Mouse (Mus musculus): Measurements from ENCODE around the gene Luc7l2. TPM values are rescaled to one million over a fixed set of nuclear protein-coding genes. Genes with fewer than 3 reads are reported as not detected.

Luc7l2 gene
- polyA plus RNA-seq, 1 experiment from 2014 or later, result 43.1 TPM

DNA sequence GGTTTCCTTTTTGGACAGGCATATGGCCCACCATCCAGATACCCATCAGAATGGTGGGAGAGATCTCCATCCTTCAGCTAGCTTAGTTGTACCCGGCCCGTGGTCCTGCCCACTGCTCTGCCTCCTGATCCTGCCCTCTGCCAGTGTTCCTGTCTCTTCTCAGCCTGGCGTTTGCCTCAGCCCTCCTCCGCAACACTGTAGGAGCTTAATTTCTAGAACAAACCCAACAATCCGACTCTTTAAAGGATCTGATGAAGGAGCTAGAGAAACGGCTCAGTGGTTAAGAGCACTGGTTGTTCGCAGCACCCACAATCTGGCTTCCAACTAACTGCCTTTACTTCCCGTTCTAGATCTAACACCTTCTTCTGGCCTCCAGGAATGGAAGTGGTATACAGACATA is 83.3 kb downstream of the Luc7l2 start:
- no peak overlapping the region for H3K4me3 ChIP-seq (ENCODE audit: low read depth, low read length)
- ATAC-seq (ENCODE audit: low read depth), result no peak
- no peak overlapping the region for H3K4me2 ChIP-seq (ENCODE audit: low read depth, low read length)
- H3K36me3 ChIP-seq (ENCODE audit: control insufficient read depth, insufficient read depth, low read length), result no peaks in the 10 kb centered on the region
- H3K4me1 ChIP-seq (ENCODE audit: control insufficient read depth, insufficient read depth, low read length), result no peaks in the 10 kb centered on the region
- no peaks in the 10 kb centered on the region for H3K9me3 ChIP-seq (ENCODE audit: control insufficient read depth, low read length)
- H3K27me3 ChIP-seq (replicated peaks; ENCODE audit: control insufficient read depth, insufficient read depth, low read length), result peaks cover 59% of the 10 kb centered on the region
- 82% methylated on average over 8 of the region's 8 CpGs for WGBS
- no peak for DNase-seq (ENCODE audit: low spot score)
- no peak overlapping the region for H3K27ac ChIP-seq (replicated peaks; ENCODE audit: low read depth, low read length)
- no peak overlapping the region for H3K9ac ChIP-seq (ENCODE audit: low read depth, low read length)

DNA sequence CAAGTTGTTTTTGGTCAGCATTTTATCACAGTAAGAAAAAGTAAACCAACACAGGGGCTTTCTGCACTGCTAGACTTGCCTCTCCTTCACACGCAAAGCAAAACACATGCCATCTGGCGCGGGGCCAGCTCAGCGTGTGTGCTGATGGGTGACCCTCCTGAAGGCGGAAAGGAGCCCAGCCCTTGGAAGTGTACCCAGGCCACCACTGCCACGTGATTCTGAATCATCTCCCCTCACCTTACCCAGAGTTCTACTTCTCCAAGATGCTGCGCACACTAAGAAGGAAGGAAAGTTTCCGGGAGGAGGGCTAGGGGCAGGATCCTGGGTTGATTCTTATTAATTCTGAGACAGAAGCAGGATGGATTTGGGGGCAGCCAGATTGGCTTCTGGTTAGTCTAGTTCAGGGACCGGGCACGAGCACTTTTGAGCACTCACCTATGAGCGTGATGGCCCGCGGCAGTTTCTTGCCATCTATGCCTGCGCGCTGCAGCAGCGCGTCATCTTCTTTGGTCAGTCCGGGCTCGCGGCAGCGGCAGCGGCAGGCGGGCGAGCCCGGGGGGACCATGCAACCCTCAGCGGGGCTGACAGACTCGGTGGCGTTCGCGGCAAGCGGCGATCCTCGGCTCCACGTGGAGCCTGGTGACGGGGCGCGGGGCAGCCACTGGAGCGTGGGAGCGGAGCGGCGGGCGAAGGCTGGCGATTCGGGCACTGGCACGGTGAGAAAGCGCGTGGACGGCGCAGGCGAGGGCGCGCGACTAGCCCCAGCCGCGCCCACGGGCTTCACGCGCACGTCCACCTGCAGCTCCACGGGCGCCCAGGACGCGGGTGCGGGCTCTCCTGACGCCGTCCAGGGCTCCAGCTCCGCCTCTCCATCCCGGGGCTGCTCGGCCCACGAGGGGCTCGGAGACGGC is 85.1 kb downstream of the Luc7l2 start:
- Histone ChIP-seq H3K4me1 (ENCODE audit: control insufficient read depth, insufficient read depth, low read length) (peaks cover 3% of the 10 kb centered on the region; the same call in 1 of the 2 replicates), H3K9me3 (ENCODE audit: control insufficient read depth, low read length) (no peaks in the 10 kb centered on the region), H3K36me3 (ENCODE audit: control insufficient read depth, insufficient read depth, low read length) (no peaks in the 10 kb centered on the region), H3K27ac (replicated peaks; ENCODE audit: low read depth, low read length) (no peak overlapping the region), H3K4me2 (ENCODE audit: low read depth, low read length) (peak overlapping the region; percentile 99), H3K9ac (ENCODE audit: low read depth, low read length) (peak overlapping the region; percentile 58), H3K27me3 (replicated peaks; ENCODE audit: control insufficient read depth, insufficient read depth, low read length) (peaks cover 76% of the 10 kb centered on the region), H3K4me3 (ENCODE audit: low read depth, low read length) (peak overlapping the region; percentile 58)
- WGBS, result under 1% methylated on average over 24 of the region's 72 CpGs
- DNase-seq (ENCODE audit: low spot score) (peak; percentile 67), ATAC-seq (ENCODE audit: low read depth) (peak; percentile 73)

DNA sequence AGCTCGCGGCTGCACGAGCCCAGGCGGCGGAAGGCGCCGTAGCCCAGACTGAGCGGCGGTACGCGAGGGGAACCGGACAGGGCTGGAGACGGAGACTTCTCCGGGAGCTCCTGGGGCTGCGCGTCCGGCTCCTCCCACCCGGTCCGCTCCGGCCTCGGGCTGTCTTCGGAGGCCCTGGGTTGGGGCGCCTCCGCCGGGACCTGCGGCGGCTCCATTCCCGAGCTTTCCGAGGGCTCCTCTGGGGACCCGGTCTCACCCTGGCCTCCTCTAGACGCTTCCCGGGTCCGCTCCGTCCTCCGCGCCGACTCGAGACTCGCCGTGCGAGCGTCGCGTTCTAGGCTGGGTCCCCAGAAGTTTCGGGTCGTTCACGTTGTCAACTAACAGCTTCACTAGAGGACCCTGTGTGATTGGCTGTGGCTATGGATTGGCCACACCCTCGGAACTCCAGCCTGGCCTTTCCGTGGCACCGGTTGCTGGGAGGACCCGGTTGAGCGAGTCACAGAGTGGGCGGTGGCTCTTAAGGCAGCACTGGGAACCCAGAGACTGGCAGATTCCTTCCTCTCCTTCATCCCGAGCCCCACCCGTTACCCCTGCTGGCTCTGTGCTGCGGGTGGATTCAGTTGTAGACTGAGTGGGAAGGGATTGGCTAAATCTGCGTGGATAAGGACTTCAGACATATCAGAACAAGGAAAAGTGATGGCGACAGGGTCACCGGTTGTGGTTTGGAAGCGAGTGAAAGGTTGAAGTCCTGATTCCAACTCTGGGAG is 85.9 kb downstream of the Luc7l2 start, which contains the start of gene Klrg2:
Gene Klrg2 (minus strand): TSS at position 391 of the 767 bp plus-strand sequence.
- H3K4me2 ChIP-seq (ENCODE audit: low read depth, low read length), result peak within 1 kb of the TSS; percentile 99
- peaks cover 76% of the 10 kb centered on the region for H3K27me3 ChIP-seq (replicated peaks; ENCODE audit: control insufficient read depth, insufficient read depth, low read length)
- H3K4me3 ChIP-seq (ENCODE audit: low read depth, low read length), result peak within 1 kb of the TSS; percentile 58
- H3K27ac ChIP-seq (replicated peaks; ENCODE audit: low read depth, low read length), result no peak within 1 kb of the TSS
- H3K4me1 ChIP-seq (ENCODE audit: control insufficient read depth, insufficient read depth, low read length), result peaks cover 7% of the 10 kb centered on the region
- H3K9me3 ChIP-seq (ENCODE audit: control insufficient read depth, low read length), result no peaks in the 10 kb centered on the region
- peak; percentile 80 for DNase-seq (ENCODE audit: low spot score)
- 2% methylated on average over 40 of the region's 60 CpGs for WGBS
- H3K9ac ChIP-seq (ENCODE audit: low read depth, low read length), result peak within 1 kb of the TSS; percentile 58
- peak; percentile 84 for ATAC-seq (ENCODE audit: low read depth)
- H3K36me3 ChIP-seq (ENCODE audit: control insufficient read depth, insufficient read depth, low read length), result no peaks in the 10 kb centered on the region

DNA sequence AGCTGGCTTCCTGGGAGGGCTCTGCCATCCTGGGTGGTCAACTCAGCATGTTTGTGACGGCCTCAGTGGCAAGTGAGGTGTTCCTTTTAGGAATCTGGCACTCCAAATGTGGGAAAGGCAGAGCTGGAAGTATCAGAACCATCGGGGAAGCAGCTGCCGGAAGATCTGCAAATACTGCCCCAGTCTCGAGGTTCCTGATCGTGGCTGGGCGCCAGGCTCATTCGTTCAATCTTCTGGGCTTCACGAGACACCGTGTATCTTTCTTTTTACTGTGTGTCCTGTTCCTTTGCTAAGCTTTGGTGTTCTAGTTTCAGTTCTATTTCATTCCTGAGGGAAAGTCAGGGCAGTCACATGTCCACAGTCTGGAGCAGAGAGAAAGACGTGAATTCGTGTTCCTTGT is 89.3 kb downstream of the Luc7l2 start:
- 74% methylated on average over 11 of the region's 11 CpGs for WGBS
- Histone ChIP-seq H3K9me3 (ENCODE audit: control insufficient read depth, low read length) (no peaks in the 10 kb centered on the region), H3K27ac (replicated peaks; ENCODE audit: low read depth, low read length) (no peak overlapping the region), H3K36me3 (ENCODE audit: control insufficient read depth, insufficient read depth, low read length) (no peaks in the 10 kb centered on the region), H3K4me2 (ENCODE audit: low read depth, low read length) (no peak overlapping the region), H3K4me1 (ENCODE audit: control insufficient read depth, insufficient read depth, low read length) (peaks cover 7% of the 10 kb centered on the region), H3K9ac (ENCODE audit: low read depth, low read length) (no peak overlapping the region), H3K4me3 (ENCODE audit: low read depth, low read length) (no peak overlapping the region), H3K27me3 (replicated peaks; ENCODE audit: control insufficient read depth, insufficient read depth, low read length) (peaks cover 54% of the 10 kb centered on the region)
- no peak for DNase-seq (ENCODE audit: low spot score)
- ATAC-seq (ENCODE audit: low read depth), result no peak

DNA sequence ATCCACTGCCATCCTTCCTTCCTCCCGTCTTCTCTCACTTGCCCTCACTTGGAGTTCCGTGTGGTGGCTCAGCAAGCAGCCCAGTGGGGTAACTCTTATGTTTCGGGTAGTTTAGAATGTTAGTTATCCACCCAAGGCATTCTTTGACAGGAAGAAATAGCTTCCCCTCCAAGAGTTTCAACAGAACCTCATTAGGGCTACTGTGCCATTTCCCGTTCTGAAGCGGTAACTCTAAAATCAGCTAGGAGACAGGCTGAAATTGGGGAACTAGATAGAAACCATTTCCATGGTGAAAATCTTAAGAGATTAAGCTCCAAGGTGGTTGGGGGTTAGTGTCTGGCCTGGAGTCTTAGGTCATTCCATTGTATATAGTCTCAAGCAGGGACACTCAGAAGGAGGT is 90.1 kb downstream of the Luc7l2 start:
- ATAC-seq (ENCODE audit: low read depth) (no peak), DNase-seq (ENCODE audit: low spot score) (no peak)
- Histone ChIP-seq H3K27ac (replicated peaks; ENCODE audit: low read depth, low read length) (no peak overlapping the region), H3K36me3 (ENCODE audit: control insufficient read depth, insufficient read depth, low read length) (no peaks in the 10 kb centered on the region), H3K4me3 (ENCODE audit: low read depth, low read length) (no peak overlapping the region), H3K9ac (ENCODE audit: low read depth, low read length) (no peak overlapping the region), H3K4me1 (ENCODE audit: control insufficient read depth, insufficient read depth, low read length) (peaks cover 7% of the 10 kb centered on the region), H3K27me3 (replicated peaks; ENCODE audit: control insufficient read depth, insufficient read depth, low read length) (peaks cover 45% of the 10 kb centered on the region), H3K4me2 (ENCODE audit: low read depth, low read length) (no peak overlapping the region), H3K9me3 (ENCODE audit: control insufficient read depth, low read length) (no peaks in the 10 kb centered on the region)
- WGBS, result 66% methylated on average over 5 of the region's 5 CpGs

DNA sequence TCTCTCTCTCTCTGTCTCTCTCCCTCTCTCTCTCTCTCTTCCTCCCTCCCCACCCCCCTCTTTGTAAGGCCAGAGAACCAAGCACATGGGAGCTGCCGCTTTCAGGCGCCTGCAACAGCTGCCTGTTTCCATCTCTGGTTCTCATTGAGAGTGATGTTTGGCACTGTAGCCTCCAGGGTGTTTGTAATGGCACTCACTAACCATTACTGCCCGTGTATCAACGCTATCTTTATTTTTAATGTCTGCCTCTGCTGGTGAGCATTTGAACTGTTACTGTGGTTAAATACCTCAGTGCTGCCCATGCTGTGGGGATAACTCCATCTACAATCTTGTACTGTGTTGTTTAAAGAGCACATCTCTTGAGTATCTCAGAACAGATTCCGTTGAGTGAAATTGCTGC is 90.5 kb downstream of the Luc7l2 start:
- Histone ChIP-seq H3K27me3 (replicated peaks; ENCODE audit: control insufficient read depth, insufficient read depth, low read length) (peaks cover 41% of the 10 kb centered on the region), H3K4me2 (ENCODE audit: low read depth, low read length) (no peak overlapping the region), H3K36me3 (ENCODE audit: control insufficient read depth, insufficient read depth, low read length) (no peaks in the 10 kb centered on the region), H3K9me3 (ENCODE audit: control insufficient read depth, low read length) (no peaks in the 10 kb centered on the region), H3K27ac (replicated peaks; ENCODE audit: low read depth, low read length) (no peak overlapping the region), H3K9ac (ENCODE audit: low read depth, low read length) (no peak overlapping the region), H3K4me3 (ENCODE audit: low read depth, low read length) (no peak overlapping the region), H3K4me1 (ENCODE audit: control insufficient read depth, insufficient read depth, low read length) (peaks cover 7% of the 10 kb centered on the region)
- ATAC-seq (ENCODE audit: low read depth), result no peak
- 34% methylated on average over 5 of the region's 5 CpGs for WGBS
- DNase-seq (ENCODE audit: low spot score), result no peak

DNA sequence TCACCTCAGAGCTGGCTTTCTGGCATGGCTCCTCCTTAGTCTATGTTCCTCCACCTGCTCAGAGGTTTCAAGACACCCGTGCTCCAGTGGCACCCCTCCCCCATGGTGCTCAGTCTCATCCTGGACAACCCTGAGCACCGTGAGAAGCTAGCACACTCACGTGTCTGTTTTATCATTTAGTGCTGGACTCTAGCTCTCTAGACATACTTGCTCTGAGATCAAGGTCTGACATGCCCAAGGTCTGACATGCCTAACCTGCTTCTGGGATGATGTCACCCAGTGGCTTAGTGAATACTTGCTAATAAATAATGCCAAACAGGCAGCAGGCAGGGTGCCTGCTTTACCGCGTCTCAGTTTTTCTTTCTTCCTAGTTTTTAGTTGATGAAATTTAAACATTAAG is 91.5 kb downstream of the Luc7l2 start:
- WGBS, result 74% methylated on average over 5 of the region's 5 CpGs
- ATAC-seq (ENCODE audit: low read depth), result no peak
- no peak overlapping the region for H3K4me3 ChIP-seq (ENCODE audit: low read depth, low read length)
- H3K36me3 ChIP-seq (ENCODE audit: control insufficient read depth, insufficient read depth, low read length), result no peaks in the 10 kb centered on the region
- H3K4me2 ChIP-seq (ENCODE audit: low read depth, low read length), result no peak overlapping the region
- H3K27me3 ChIP-seq (replicated peaks; ENCODE audit: control insufficient read depth, insufficient read depth, low read length), result peaks cover 32% of the 10 kb centered on the region
- no peak overlapping the region for H3K27ac ChIP-seq (replicated peaks; ENCODE audit: low read depth, low read length)
- H3K9me3 ChIP-seq (ENCODE audit: control insufficient read depth, low read length), result no peaks in the 10 kb centered on the region
- DNase-seq (ENCODE audit: low spot score), result no peak
- peaks cover 7% of the 10 kb centered on the region for H3K4me1 ChIP-seq (ENCODE audit: control insufficient read depth, insufficient read depth, low read length)
- no peak overlapping the region for H3K9ac ChIP-seq (ENCODE audit: low read depth, low read length)

DNA sequence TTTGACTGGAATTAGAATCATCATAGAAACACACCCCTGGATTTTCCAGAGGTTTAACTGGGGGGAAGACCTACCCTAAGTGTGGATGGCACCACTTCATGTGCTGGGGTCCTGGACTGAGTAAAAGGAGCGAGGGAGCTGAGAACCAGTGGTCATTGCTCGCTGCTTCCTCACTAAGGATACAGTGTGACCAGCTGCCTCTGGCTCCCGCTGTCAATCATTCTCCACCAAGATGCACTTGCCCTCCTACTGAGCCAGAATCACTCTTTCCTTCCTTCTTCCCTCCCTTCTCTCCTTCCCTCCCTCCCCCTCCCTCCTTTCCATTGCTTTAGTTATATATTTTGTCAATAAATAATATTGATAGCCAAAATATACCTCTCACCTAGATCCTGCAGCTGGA is 91.9 kb downstream of the Luc7l2 start:
- Histone ChIP-seq H3K27ac (replicated peaks; ENCODE audit: low read depth, low read length) (no peak overlapping the region), H3K9me3 (ENCODE audit: control insufficient read depth, low read length) (no peaks in the 10 kb centered on the region), H3K27me3 (replicated peaks; ENCODE audit: control insufficient read depth, insufficient read depth, low read length) (peaks cover 27% of the 10 kb centered on the region), H3K9ac (ENCODE audit: low read depth, low read length) (no peak overlapping the region), H3K36me3 (ENCODE audit: control insufficient read depth, insufficient read depth, low read length) (no peaks in the 10 kb centered on the region), H3K4me3 (ENCODE audit: low read depth, low read length) (no peak overlapping the region), H3K4me2 (ENCODE audit: low read depth, low read length) (no peak overlapping the region), H3K4me1 (ENCODE audit: control insufficient read depth, insufficient read depth, low read length) (peaks cover 7% of the 10 kb centered on the region)
- DNase-seq (ENCODE audit: low spot score), result no peak
- ATAC-seq (ENCODE audit: low read depth), result no peak
- 73% methylated on average over 3 of the region's 3 CpGs for WGBS
